In the genomic region with DNA sequence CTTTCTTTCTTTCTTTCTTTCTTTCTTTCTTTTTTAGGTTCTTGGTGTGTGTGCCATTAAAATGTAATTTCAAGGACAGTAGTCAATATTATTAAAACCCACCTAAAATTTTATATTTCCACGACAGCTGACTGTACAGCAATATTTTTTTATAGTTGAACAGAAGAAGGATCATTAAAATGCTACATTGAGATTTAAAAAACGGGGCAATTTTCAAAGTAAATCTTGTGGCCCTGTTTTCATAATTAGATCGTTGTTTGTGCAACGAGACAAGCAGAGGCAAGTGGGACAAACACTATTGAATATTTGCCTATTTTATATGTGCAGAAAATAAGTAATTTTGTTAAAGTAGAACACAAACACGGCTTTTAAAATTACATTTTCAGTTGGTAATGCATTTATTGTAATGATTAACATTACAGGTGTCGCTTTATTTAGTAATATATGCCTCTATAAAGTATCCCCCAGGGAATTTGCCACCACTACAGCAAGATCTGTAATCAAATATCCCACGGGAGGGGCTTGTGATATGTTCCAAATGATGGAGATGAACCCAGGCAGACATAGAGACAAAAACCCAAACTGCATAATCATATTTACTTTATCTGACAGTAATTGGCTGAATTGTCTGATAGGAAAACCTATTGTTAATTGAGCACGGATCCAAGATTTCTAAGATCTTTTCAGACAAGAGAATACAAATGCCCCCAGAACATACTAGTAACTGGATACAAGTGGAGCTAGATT, we compare ENCODE assay signal across 23 mouse cellular contexts. TPM values are rescaled to one million over a fixed set of nuclear protein-coding genes. Genes with fewer than 3 reads are reported as not detected.
DNase-seq lines count a peak whose midpoint lies in the region; ATAC-seq and TF ChIP-seq lines count a peak whose summit lies in the region.
"Had no signal": no experiment of that assay in that cellular context is flagged by ENCODE, and none has a peak within 500 bp of the region (broad histone marks: within the 10 kb centered on the region; RNA-seq: fewer than 3 reads in every experiment).

No protein-coding gene starts in this region.

- no peak for TF ChIP-seq CTCF in midbrain, postnatal 0 days (IDR thresholded peaks at IDR 0.05)
- no peak for TF ChIP-seq CTCF in brain, embryonic 14.5 days (IDR thresholded peaks at IDR 0.05; ENCODE audit: borderline replicate concordance, extremely low read depth, insufficient read depth, insufficient read length)

- H3K36me3 ChIP-seq in midbrain, embryonic 11.5 days (ENCODE audit: control insufficient read depth, insufficient read depth, low read length) = no peaks in the 10 kb centered on the region
- H3K36me3 ChIP-seq in midbrain, postnatal 0 days (ENCODE audit: insufficient read depth, low read length) = no peaks in the 10 kb centered on the region
- H3K36me3 ChIP-seq in embryonic facial prominence, embryonic 10.5 days (replicated peaks) = no peaks in the 10 kb centered on the region
- no peaks in the 10 kb centered on the region for H3K36me3 ChIP-seq in intestine, embryonic 16.5 days (ENCODE audit: control insufficient read depth, insufficient read depth, low read length)
- no peaks in the 10 kb centered on the region for H3K36me3 ChIP-seq in forebrain, embryonic 13.5 days (ENCODE audit: poor library complexity, severe bottlenecking)
- H3K36me3 ChIP-seq: embryonic facial prominence, embryonic 12.5 days; heart, embryonic 10.5 days; hindbrain, embryonic 13.5 days had no signal

- H3K4me3 ChIP-seq in midbrain, embryonic 11.5 days (ENCODE audit: low read depth, low read length) = no peak overlapping the region
- no peak overlapping the region for H3K4me3 ChIP-seq in midbrain, postnatal 0 days (ENCODE audit: low read depth, low read length)
- H3K4me3 ChIP-seq in embryonic facial prominence, embryonic 10.5 days = peak overlapping the region; percentile 39; the same call in 1 of the 2 replicates
- H3K4me3 ChIP-seq in intestine, embryonic 16.5 days (ENCODE audit: low read length) = peak overlapping the region; percentile 68
- H3K4me3 ChIP-seq in forebrain, embryonic 13.5 days = no peak overlapping the region
- H3K4me3 ChIP-seq: heart, embryonic 10.5 days; hindbrain, embryonic 13.5 days had no signal

- ATAC-seq in midbrain, embryonic 11.5 days (ENCODE audit: low FRiP score) = no peak
- no peak for ATAC-seq in midbrain, postnatal 0 days (ENCODE audit: low FRiP score)
- ATAC-seq in intestine, embryonic 16.5 days = no peak
- no peak for ATAC-seq in forebrain, embryonic 13.5 days
- ATAC-seq: forebrain, embryonic 16.5 days had no signal

- intact Hi-C loops in left cerebral cortex, postnatal 14 days (cut with DNase I) = loop anchor here (5.0 kb wide), 3 partner anchors 1148 to 1623 kb away; a partner anchor contains a TSS

- peaks cover 92% of the 10 kb centered on the region for H3K27me3 ChIP-seq in midbrain, embryonic 11.5 days (ENCODE audit: control insufficient read depth, insufficient read depth, low read length)
- peaks cover 88% of the 10 kb centered on the region for H3K27me3 ChIP-seq in midbrain, postnatal 0 days (ENCODE audit: insufficient read depth, low read length)
- peaks cover 100% of the 10 kb centered on the region for H3K27me3 ChIP-seq in embryonic facial prominence, embryonic 10.5 days (replicated peaks; ENCODE audit: low read depth, poor library complexity, severe bottlenecking)
- peaks cover 31% of the 10 kb centered on the region for H3K27me3 ChIP-seq in intestine, embryonic 16.5 days (replicated peaks; ENCODE audit: control insufficient read depth, insufficient read depth, low read length)
- peaks cover 96% of the 10 kb centered on the region for H3K27me3 ChIP-seq in forebrain, embryonic 13.5 days

- DNase-seq in midbrain, embryonic 11.5 days (ENCODE audit: low spot score, missing footprints) = peak; percentile 93
- DNase-seq in midbrain, postnatal 0 days (ENCODE audit: low spot score) = no peak
- DNase-seq in brain, embryonic 14.5 days (ENCODE audit: low read depth) = peak; percentile 31
- no peak for DNase-seq in embryonic facial prominence, embryonic 10.5 days (ENCODE audit: low spot score)
- DNase-seq in left cerebral cortex, postnatal 14 days (ENCODE audit: low spot score in 2 of 2) = no peak
- no peak for DNase-seq in adrenal gland, postnatal 10 days
- DNase-seq: adrenal gland, adult 8-10 months; cerebellum, adult 18-20 months; cerebellum, adult 9-11 months; cerebellum, postnatal 36 days; embryo, embryonic 11 days; gastrocnemius, postnatal 10 days; heart, postnatal 4 days had no signal

- no peaks in the 10 kb centered on the region for H3K9me3 ChIP-seq in midbrain, embryonic 11.5 days (ENCODE audit: control insufficient read depth, low read length)
- H3K9me3 ChIP-seq in midbrain, postnatal 0 days (ENCODE audit: low read length) = no peaks in the 10 kb centered on the region
- no peaks in the 10 kb centered on the region for H3K9me3 ChIP-seq in embryonic facial prominence, embryonic 10.5 days
- no peaks in the 10 kb centered on the region for H3K9me3 ChIP-seq in intestine, embryonic 16.5 days (ENCODE audit: control insufficient read depth, low read length)
- H3K9me3 ChIP-seq in forebrain, embryonic 13.5 days (replicated peaks) = no peaks in the 10 kb centered on the region
- H3K9me3 ChIP-seq: embryonic facial prominence, embryonic 12.5 days; heart, embryonic 10.5 days; hindbrain, embryonic 13.5 days had no signal

- peaks cover 15% of the 10 kb centered on the region for H3K4me1 ChIP-seq in midbrain, embryonic 11.5 days (ENCODE audit: control insufficient read depth, insufficient read depth, low read length)
- H3K4me1 ChIP-seq in midbrain, postnatal 0 days (ENCODE audit: insufficient read depth, low read length) = no peaks in the 10 kb centered on the region
- peaks cover 25% of the 10 kb centered on the region for H3K4me1 ChIP-seq in embryonic facial prominence, embryonic 10.5 days
- H3K4me1 ChIP-seq in intestine, embryonic 16.5 days (ENCODE audit: control insufficient read depth, insufficient read depth, low read length) = peaks cover 7% of the 10 kb centered on the region
- H3K4me1 ChIP-seq in forebrain, embryonic 13.5 days = peaks cover 26% of the 10 kb centered on the region

- H3K9ac ChIP-seq in midbrain, embryonic 11.5 days (ENCODE audit: low read length) = no peak overlapping the region
- no peak overlapping the region for H3K9ac ChIP-seq in midbrain, postnatal 0 days (replicated peaks; ENCODE audit: low read length, poor library complexity, severe bottlenecking)
- peak overlapping the region; percentile 67 for H3K9ac ChIP-seq in intestine, embryonic 16.5 days (ENCODE audit: low read depth, low read length)
- H3K9ac ChIP-seq in forebrain, embryonic 13.5 days = no peak overlapping the region
- H3K9ac ChIP-seq: embryonic facial prominence, embryonic 12.5 days; hindbrain, embryonic 13.5 days had no signal

- WGBS in midbrain, embryonic 11.5 days = 12% methylated on average over 8 of the region's 8 CpGs
- 11% methylated on average over 8 of the region's 8 CpGs for WGBS in midbrain, postnatal 0 days
- 11% methylated on average over 8 of the region's 8 CpGs for WGBS in embryonic facial prominence, embryonic 10.5 days
- 13% methylated on average over 8 of the region's 8 CpGs for WGBS in intestine, embryonic 16.5 days
- WGBS in forebrain, embryonic 13.5 days = 9% methylated on average over 8 of the region's 8 CpGs

- TF ChIP-seq POLR2A in brain, embryonic 14.5 days (IDR thresholded peaks at IDR 0.05; ENCODE audit: borderline replicate concordance, extremely low read depth, insufficient read depth, insufficient read length, poor library complexity, severe bottlenecking) = no peak

- H3K27ac ChIP-seq in midbrain, embryonic 11.5 days (ENCODE audit: low read depth, low read length) = no peak overlapping the region
- no peak overlapping the region for H3K27ac ChIP-seq in midbrain, postnatal 0 days (ENCODE audit: low read depth, low read length)
- no peak overlapping the region for H3K27ac ChIP-seq in embryonic facial prominence, embryonic 10.5 days (replicated peaks)
- H3K27ac ChIP-seq in intestine, embryonic 16.5 days (ENCODE audit: low read length) = peak overlapping the region; percentile 79
- no peak overlapping the region for H3K27ac ChIP-seq in forebrain, embryonic 13.5 days
- H3K27ac ChIP-seq: embryonic facial prominence, embryonic 12.5 days; heart, embryonic 10.5 days; hindbrain, embryonic 13.5 days had no signal

- H3K4me2 ChIP-seq in midbrain, embryonic 11.5 days = no peak overlapping the region
- no peak overlapping the region for H3K4me2 ChIP-seq in midbrain, postnatal 0 days (ENCODE audit: low read depth, low read length, poor library complexity, severe bottlenecking)
- peak overlapping the region; percentile 57 for H3K4me2 ChIP-seq in intestine, embryonic 16.5 days (ENCODE audit: low read depth, low read length)
- H3K4me2 ChIP-seq in forebrain, embryonic 13.5 days = no peak overlapping the region
- H3K4me2 ChIP-seq: embryonic facial prominence, embryonic 12.5 days; hindbrain, embryonic 13.5 days had no signal

RNA-seq across cellular contexts. Expression of a gene that starts 3.2 kb away (rescaled TPM):
- polyA plus RNA-seq in midbrain, embryonic 11.5 days (2014; fragmentation: Nextera tagmentation; extraction: Ambion mirVana) = 0.60 and 0.77 TPM in 2 replicates
- total RNA-seq in midbrain, postnatal 0 days (2014; rRNA removed) = 0.05 TPM in 1 of 2 replicates, not detected in the other
- 0.12 TPM in 1 of 2 replicates, not detected in the other for polyA plus RNA-seq in midbrain, postnatal 0 days (2015; fragmentation: Nextera tagmentation; extraction: Ambion mirVana)
- 0.90 and 1.4 TPM in 2 replicates for polyA plus RNA-seq in brain, embryonic 14.5 days (2012; rRNA removed)
- polyA plus RNA-seq in embryonic facial prominence, embryonic 10.5 days (2016; fragmentation: Nextera tagmentation; extraction: Ambion mirVana) = 3.7 and 4.1 TPM in 2 replicates
- polyA plus RNA-seq in intestine, embryonic 16.5 days (2015; fragmentation: Nextera tagmentation; extraction: Ambion mirVana) = 61.3 and 64.6 TPM in 2 replicates
- 4.8 and 5.2 TPM in 2 replicates for polyA plus RNA-seq in forebrain, embryonic 13.5 days (2015; fragmentation: Nextera tagmentation; extraction: Ambion mirVana)
- not detected for total RNA-seq in left cerebral cortex, postnatal 14 days (2021)
- total RNA-seq in adrenal gland, postnatal 10 days (2021) = under 1 TPM in 1 of 2 experiments, not detected in 1; 0.12 TPM
- total RNA-seq: adrenal gland, adult 8-10 months; gastrocnemius, postnatal 10 days; gastrocnemius, postnatal 4 days; heart, adult 18-20 months; heart, postnatal 10 days; heart, postnatal 4 days had no signal
- polyA plus RNA-seq: heart, embryonic 14.5 days; hindbrain, embryonic 13.5 days had no signal

Comparison
In these comparisons a context has a peak if more than half of its experiments do, and no peak if none do; other contexts are left out.
1. DNase-seq: peak in midbrain, embryonic 11.5 days (single experiment) and brain, embryonic 14.5 days (single experiment); none in midbrain, postnatal 0 days (single experiment), embryonic facial prominence, embryonic 10.5 days (single experiment), left cerebral cortex, postnatal 14 days (0 of 2) and adrenal gland, postnatal 10 days (single experiment).
2. H3K4me3 ChIP-seq: peak in embryonic facial prominence, embryonic 10.5 days (single experiment) and intestine, embryonic 16.5 days (single experiment); none in midbrain, embryonic 11.5 days (single experiment), midbrain, postnatal 0 days (single experiment) and forebrain, embryonic 13.5 days (single experiment).
3. RNA of a gene that starts 3.2 kb away (polyA plus RNA-seq): 61.3 to 64.6 TPM in intestine, embryonic 16.5 days; 4.8 to 5.2 TPM in forebrain, embryonic 13.5 days, 3.7 to 4.1 TPM in embryonic facial prominence, embryonic 10.5 days, 0.90 to 1.4 TPM in brain, embryonic 14.5 days, 0.60 to 0.77 TPM in midbrain, embryonic 11.5 days and 0.12 TPM in midbrain, postnatal 0 days; every median in the first group is over 10 times any median in the second.